Mouse (Mus musculus) intestine, embryonic 16.5 days (tissue): ENCODE measurements around the gene Dlgap4. TPM values are rescaled to one million over a fixed set of nuclear protein-coding genes. Genes with fewer than 3 reads are reported as not detected.
"Not testable (repeated sequence)": the region's sequence is repeated elsewhere in the genome, so short reads cannot be mapped to it uniquely, and the experiment has no call there.

ENCODE experiments used
- ATAC-seq: fragments of 200-750 bp; cut with Nextera tagmentation; 2 replicates; pipeline ENCODE4 v1.8.0; 2017; ENCODE audit warnings: moderate TSS enrichment, moderate library complexity
- H3K27ac ChIP-seq: fragments of 300-500 bp; sonication (generic); 2 replicates; pipeline ENCODE4 v1.5.1; 2014; ENCODE audit warnings: mild to moderate bottlenecking, low read length
- H3K27me3 ChIP-seq: fragments of 300-500 bp; sonication (generic); replicated peaks from 2 replicates; pipeline ENCODE4 v1.6.1; 2014; ENCODE audit warnings: low read length, control low read depth, mixed read lengths; ENCODE audit not compliant: control insufficient read depth, insufficient read depth
- H3K36me3 ChIP-seq: fragments of 300-500 bp; sonication (generic); 2 replicates; pipeline ENCODE4 v1.6.1; 2014; ENCODE audit warnings: low read length, control low read depth; ENCODE audit not compliant: control insufficient read depth, insufficient read depth
- H3K4me1 ChIP-seq: fragments of 300-500 bp; sonication (generic); 2 replicates; pipeline ENCODE4 v1.6.1; 2014; ENCODE audit warnings: low read length, control low read depth, mixed read lengths; ENCODE audit not compliant: control insufficient read depth, insufficient read depth
- H3K4me2 ChIP-seq: fragments of 300-500 bp; sonication (generic); 2 replicates; pipeline ENCODE4 v1.6.1; 2014; ENCODE audit warnings: low read depth, low read length, control low read depth
- H3K4me3 ChIP-seq: fragments of 300-500 bp; sonication (generic); 2 replicates; pipeline ENCODE4 v1.5.1; 2014; ENCODE audit warnings: mild to moderate bottlenecking, low read length
- H3K9ac ChIP-seq: fragments of 300-500 bp; sonication (generic); 2 replicates; pipeline ENCODE4 v1.6.1; 2014; ENCODE audit warnings: low read depth, low read length
- H3K9me3 ChIP-seq: fragments of 300-500 bp; sonication (generic); 2 replicates; pipeline ENCODE4 v1.6.1; 2016; ENCODE audit warnings: low read length, control low read depth; ENCODE audit not compliant: control insufficient read depth
- WGBS: fragments of 180-500 bp; shearing (Covaris S2); extraction: QIAGEN DNeasy Blood & Tissue Kit; methylation state at CpG from one replicate; pipeline ENCODE4 v1.1.7; 2014; 5-methylcytosine and 5-hydroxymethylcytosine counted together
- polyA plus RNA-seq: library from polyadenylated mRNA; unstranded; fragments of >200 nt; fragmentation: Nextera tagmentation; extraction: Ambion mirVana; gene quantifications from 2 replicates; pipeline ENCODE4 v1.2.1, GENCODE M21; 2015

Dlgap4 gene
- polyA plus RNA-seq, 1 experiment from 2014 or later, result 52.6 TPM

GRCm38 (mm10) chr2:156798516-156798915 lies 185.0 kb downstream of the Dlgap4 start:
- Histone ChIP-seq H3K27me3 (no peaks in the 10 kb centered on the region), H3K9me3 (peaks cover 3% of the 10 kb centered on the region; the same call in 1 of the 2 replicates), H3K4me1 (no peaks in the 10 kb centered on the region), H3K9ac (no peak overlapping the region), H3K4me3 (no peak overlapping the region), H3K36me3 (no peaks in the 10 kb centered on the region), H3K4me2 (no peak overlapping the region), H3K27ac (no peak overlapping the region)
- 70% methylated on average over 1 of the region's 1 CpGs for WGBS
- ATAC-seq, result no peak

GRCm38 (mm10) chr2:156801045-156801444 lies 187.5 kb downstream of the Dlgap4 start:
- Histone ChIP-seq H3K4me2 (no peak overlapping the region), H3K27ac (no peak overlapping the region), H3K9me3 (peaks cover 3% of the 10 kb centered on the region; the same call in 1 of the 2 replicates), H3K9ac (no peak overlapping the region), H3K4me1 (no peaks in the 10 kb centered on the region), H3K4me3 (no peak overlapping the region), H3K27me3 (no peaks in the 10 kb centered on the region), H3K36me3 (no peaks in the 10 kb centered on the region)
- WGBS, result 74% methylated on average over 4 of the region's 4 CpGs
- no peak for ATAC-seq

GRCm38 (mm10) chr2:156802116-156802515 lies 188.6 kb downstream of the Dlgap4 start:
- H3K4me1 ChIP-seq, ATAC-seq, H3K27me3 ChIP-seq, H3K4me3 ChIP-seq, H3K27ac ChIP-seq, H3K9ac ChIP-seq, H3K4me2 ChIP-seq, H3K9me3 ChIP-seq, H3K36me3 ChIP-seq: not testable (repeated sequence)
- WGBS, result 32% methylated on average over 9 of the region's 9 CpGs

GRCm38 (mm10) chr2:156803698-156804372 lies 190.3 kb downstream of the Dlgap4 start:
- Histone ChIP-seq H3K9ac (no peak overlapping the region), H3K4me3 (no peak overlapping the region), H3K36me3 (no peaks in the 10 kb centered on the region), H3K4me2 (no peak overlapping the region), H3K4me1 (no peaks in the 10 kb centered on the region), H3K9me3 (no peaks in the 10 kb centered on the region), H3K27me3 (no peaks in the 10 kb centered on the region), H3K27ac (no peak overlapping the region)
- WGBS, result 65% methylated on average over 4 of the region's 4 CpGs
- ATAC-seq, result no peak

GRCm38 (mm10) chr2:156804589-156804988 lies 191.1 kb downstream of the Dlgap4 start:
- Histone ChIP-seq H3K9ac (no peak overlapping the region), H3K27me3 (no peaks in the 10 kb centered on the region), H3K4me3 (no peak overlapping the region), H3K4me2 (no peak overlapping the region), H3K27ac (no peak overlapping the region), H3K4me1 (no peaks in the 10 kb centered on the region), H3K9me3 (no peaks in the 10 kb centered on the region), H3K36me3 (no peaks in the 10 kb centered on the region)
- 95% methylated on average over 4 of the region's 4 CpGs for WGBS
- ATAC-seq, result no peak

- Histone ChIP-seq H3K9me3 (no peaks in the 10 kb centered on the region), H3K27ac (no peak overlapping the region), H3K36me3 (no peaks in the 10 kb centered on the region), H3K4me1 (no peaks in the 10 kb centered on the region), H3K9ac (no peak overlapping the region), H3K27me3 (no peaks in the 10 kb centered on the region), H3K4me3 (no peak overlapping the region), H3K4me2 (no peak overlapping the region)
- 73% methylated on average over 6 of the region's 6 CpGs for WGBS
- no peak for ATAC-seq
These were observed 193.4 kb downstream of the Dlgap4 start for GRCm38 (mm10) chr2:156806886-156807285.

GRCm38 (mm10) chr2:156809579-156809978 lies 196.1 kb downstream of the Dlgap4 start:
- 47% methylated on average over 2 of the region's 2 CpGs for WGBS
- Histone ChIP-seq H3K27me3 (no peaks in the 10 kb centered on the region), H3K9me3 (no peaks in the 10 kb centered on the region), H3K4me1 (peaks cover 4% of the 10 kb centered on the region), H3K4me3 (no peak overlapping the region), H3K36me3 (no peaks in the 10 kb centered on the region), H3K4me2 (no peak overlapping the region), H3K27ac (no peak overlapping the region), H3K9ac (no peak overlapping the region)
- ATAC-seq, result no peak

GRCm38 (mm10) chr2:156810716-156811115 lies 197.2 kb downstream of the Dlgap4 start:
- no peak for ATAC-seq
- H3K4me1 ChIP-seq, result peaks cover 13% of the 10 kb centered on the region
- WGBS, result 95% methylated on average over 10 of the region's 10 CpGs
- no peaks in the 10 kb centered on the region for H3K36me3 ChIP-seq
- H3K9me3 ChIP-seq, result no peaks in the 10 kb centered on the region
- H3K27me3 ChIP-seq, result no peaks in the 10 kb centered on the region
- no peak overlapping the region for H3K4me3 ChIP-seq
- no peak overlapping the region for H3K9ac ChIP-seq
- no peak overlapping the region for H3K27ac ChIP-seq
- no peak overlapping the region for H3K4me2 ChIP-seq

- peaks cover 13% of the 10 kb centered on the region for H3K4me1 ChIP-seq
- H3K27me3 ChIP-seq, result no peaks in the 10 kb centered on the region
- 76% methylated on average over 5 of the region's 5 CpGs for WGBS
- no peaks in the 10 kb centered on the region for H3K36me3 ChIP-seq
- H3K9me3 ChIP-seq, result no peaks in the 10 kb centered on the region
- ATAC-seq, result no peak
- no peak overlapping the region for H3K4me2 ChIP-seq
- H3K27ac ChIP-seq, result no peak overlapping the region
- H3K9ac ChIP-seq, result no peak overlapping the region
- no peak overlapping the region for H3K4me3 ChIP-seq
These were observed 198.1 kb downstream of the Dlgap4 start for GRCm38 (mm10) chr2:156811556-156811955.
